Mouse (Mus musculus): ENCODE results near the gene Ralgps2.

DNA sequence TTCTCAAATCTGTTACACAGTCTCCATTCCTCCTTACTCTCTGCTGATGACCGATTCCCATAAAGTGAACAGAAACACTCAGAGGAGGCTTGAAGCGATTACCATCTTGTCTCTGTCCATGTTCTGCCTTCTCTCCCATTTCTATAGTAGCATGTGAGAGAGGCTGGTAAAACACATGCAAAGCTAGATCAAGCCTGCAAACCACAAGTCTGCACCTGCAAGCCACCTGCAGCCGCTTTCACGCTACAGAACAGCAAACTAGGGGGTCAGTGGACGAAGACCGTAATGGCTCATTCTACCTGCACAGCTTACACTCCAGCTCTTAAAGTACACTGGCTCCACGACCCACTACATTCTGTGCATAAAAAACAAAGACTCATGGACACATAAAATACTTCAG lies 5.7 kb downstream of the Ralgps2 start:
- TF ChIP-seq POLR2A (IDR thresholded peaks at IDR 0.05; ENCODE audit: insufficient read length, low read depth) (no peak), TCF3 (IDR thresholded peaks at IDR 0.05; ENCODE audit: insufficient read length, low read depth) (no peak), MAX (IDR thresholded peaks at IDR 0.05; ENCODE audit: low read depth) (no peak), POLR2AphosphoS2 (IDR thresholded peaks at IDR 0.05; ENCODE audit: insufficient read length, low read depth) (no peak), SRF (IDR thresholded peaks at IDR 0.05; ENCODE audit: control insufficient read depth, insufficient read length, low read depth) (no peak), MYOG (IDR thresholded peaks at IDR 0.05; ENCODE audit: control insufficient read depth in 1 of 3, insufficient read depth in 1 of 3, insufficient read length in 2 of 3, low read depth in 2 of 3) (no peak), MYOD1 (IDR thresholded peaks at IDR 0.05; ENCODE audit: control insufficient read depth in 1 of 3, insufficient read length in 2 of 3, low read depth in 2 of 3) (no peak), CEBPB (IDR thresholded peaks at IDR 0.05; ENCODE audit: insufficient read depth, poor library complexity, severe bottlenecking) (no peak), USF1 (IDR thresholded peaks at IDR 0.05; ENCODE audit: low read depth) (no peak), TCF12 (IDR thresholded peaks at IDR 0.05; ENCODE audit: insufficient read depth, poor library complexity, severe bottlenecking) (no peak), E2F4 (IDR thresholded peaks at IDR 0.05; ENCODE audit: insufficient read depth) (no peak), REST (IDR thresholded peaks at IDR 0.05; ENCODE audit: insufficient read depth, insufficient read length) (no peak)
